Mouse (Mus musculus) myocyte (in vitro differentiated cells): ENCODE data around the gene Zfp827.

Experiments
- MAX ChIP-seq: IDR thresholded peaks from one replicate; pipeline ENCODE4 v1.6.1; 2011; ENCODE audit warnings: low read depth, mild to moderate bottlenecking, control low read depth
- MYOD1 ChIP-seq, 3 experiments: IDR thresholded peaks; one replicate each; pipeline ENCODE4 v1.6.1; 2011; ENCODE audit warnings: control low read depth in 2 of 3, low read depth in 2 of 3, mild to moderate bottlenecking in 2 of 3, moderate library complexity in 1 of 3; ENCODE audit not compliant: insufficient read length in 2 of 3, control insufficient read depth in 1 of 3
- MYOG ChIP-seq, 3 experiments: IDR thresholded peaks; one replicate each; pipeline ENCODE4 v1.6.1; 2011; ENCODE audit warnings: control low read depth in 2 of 3, low read depth in 2 of 3, mild to moderate bottlenecking in 2 of 3; ENCODE audit not compliant: insufficient read length in 2 of 3, control insufficient read depth in 1 of 3, insufficient read depth in 1 of 3
- POLR2A ChIP-seq: IDR thresholded peaks from one replicate; pipeline ENCODE4 v1.6.1; 2011; ENCODE audit warnings: low read depth, mild to moderate bottlenecking, control low read depth, moderate library complexity; ENCODE audit not compliant: insufficient read length
- POLR2AphosphoS2 ChIP-seq: IDR thresholded peaks from one replicate; pipeline ENCODE4 v1.6.1; 2011; ENCODE audit warnings: low read depth, control low read depth; ENCODE audit not compliant: insufficient read length
- REST ChIP-seq: IDR thresholded peaks from one replicate; pipeline ENCODE4 v1.6.1; 2011; ENCODE audit warnings: mild to moderate bottlenecking, control low read depth, moderate library complexity; ENCODE audit not compliant: insufficient read depth, insufficient read length
- USF1 ChIP-seq: IDR thresholded peaks from one replicate; pipeline ENCODE4 v1.6.1; 2011; ENCODE audit warnings: low read depth, mild to moderate bottlenecking, control low read depth, moderate library complexity

DNA sequence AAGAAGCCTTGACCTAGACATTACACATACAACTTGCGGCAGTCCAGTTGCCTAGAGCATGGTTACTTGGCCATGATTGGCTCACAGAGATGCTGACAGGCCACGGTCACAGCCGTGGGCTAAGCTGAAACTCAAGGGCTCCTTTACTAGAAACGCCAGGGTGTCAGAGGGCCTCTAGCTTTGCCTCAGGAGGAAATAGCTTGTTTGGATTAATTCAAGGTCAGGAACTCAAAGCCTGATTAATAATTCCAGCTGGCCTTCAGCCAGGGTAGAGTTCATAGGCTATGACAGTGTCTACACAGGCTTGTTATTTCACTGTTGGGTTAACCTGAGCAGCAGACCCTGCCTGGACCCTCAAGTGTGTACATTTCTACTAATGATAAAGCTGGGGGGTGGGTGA is 132.1 kb downstream of the Zfp827 start:
- TF ChIP-seq MYOD1 (IDR thresholded peaks at IDR 0.05; ENCODE audit: control insufficient read depth in 1 of 3, insufficient read length in 2 of 3, low read depth in 2 of 3) (no peak), USF1 (no peak), POLR2A (no peak), MYOG (IDR thresholded peaks at IDR 0.05; ENCODE audit: control insufficient read depth in 1 of 3, insufficient read depth in 1 of 3, insufficient read length in 2 of 3, low read depth in 2 of 3) (no peak), REST (no peak), MAX (no peak), POLR2AphosphoS2 (no peak)
